Mouse (Mus musculus) heart, embryonic 10.5 days (tissue): ENCODE measurements around the gene N4bp1. TPM values are rescaled to one million over a fixed set of nuclear protein-coding genes. Genes with fewer than 3 reads are reported as not detected.

Source experiments
- DNase-seq: peaks from one replicate; pipeline ENCODE4 v3.0.0-alpha.2; 2017; ENCODE audit warnings: low spot score
- H3K27ac ChIP-seq: fragments of 300-500 bp; sonication (generic); 2 replicates; pipeline ENCODE4 v1.5.1; 2016; ENCODE audit warnings: mild to moderate bottlenecking
- H3K27me3 ChIP-seq: fragments of 300-500 bp; sonication (generic); 2 replicates; pipeline ENCODE4 v1.6.1; 2016; ENCODE audit warnings: mild to moderate bottlenecking; ENCODE audit not compliant: poor library complexity, insufficient read depth, severe bottlenecking
- H3K36me3 ChIP-seq: fragments of 300-500 bp; sonication (generic); 2 replicates; pipeline ENCODE4 v1.6.1; 2016; ENCODE audit warnings: mild to moderate bottlenecking, moderate library complexity
- H3K4me1 ChIP-seq: fragments of 300-500 bp; sonication (generic); 2 replicates; pipeline ENCODE4 v1.6.1; 2016; ENCODE audit warnings: mild to moderate bottlenecking
- H3K4me3 ChIP-seq: fragments of 300-500 bp; sonication (generic); 2 replicates; pipeline ENCODE4 v1.5.1; 2016; ENCODE audit warnings: mild to moderate bottlenecking, moderate library complexity
- H3K9me3 ChIP-seq: fragments of 300-500 bp; sonication (generic); 2 replicates; pipeline ENCODE4 v1.6.1; 2016; ENCODE audit warnings: mild to moderate bottlenecking, moderate library complexity
- WGBS: fragments of 180-500 bp; shearing (Covaris S2); methylation state at CpG from one replicate; pipeline ENCODE4 v1.1.7; 2016; 5-methylcytosine and 5-hydroxymethylcytosine counted together
- polyA plus RNA-seq: library from polyadenylated mRNA; unstranded; fragments of >200 nt; fragmentation: Nextera tagmentation; extraction: Ambion mirVana; gene quantifications from 2 replicates; pipeline ENCODE4 v1.2.1, GENCODE M21; 2016

Gene N4bp1
- polyA plus RNA-seq, 1 experiment from 2014 or later: 9.9 TPM

DNA sequence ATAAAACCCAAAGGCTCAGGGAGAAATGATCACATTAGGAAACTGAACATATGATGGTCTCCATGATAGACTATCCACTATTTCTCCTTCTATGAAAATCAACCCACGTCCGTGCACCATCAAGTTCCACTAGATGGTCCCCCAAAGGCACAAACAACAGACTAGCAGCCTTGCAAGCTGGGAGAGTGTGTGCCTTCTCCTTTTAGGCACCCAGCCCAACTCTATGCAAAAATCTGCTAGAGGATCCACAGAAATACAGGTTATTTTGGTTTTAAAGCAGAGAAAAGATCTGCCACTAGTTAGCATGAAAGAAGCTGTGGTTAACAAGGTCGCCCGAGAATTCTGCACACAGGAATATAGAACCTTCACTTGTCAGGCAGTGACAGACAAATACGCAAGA, 39.2 kb downstream of the N4bp1 start:
- H3K4me1 ChIP-seq: no peaks in the 10 kb centered on the region
- H3K27me3 ChIP-seq: no peaks in the 10 kb centered on the region
- WGBS: 91% methylated on average over 5 of the region's 5 CpGs
- DNase-seq: no peak
- peaks cover 87% of the 10 kb centered on the region for H3K36me3 ChIP-seq
- no peaks in the 10 kb centered on the region for H3K9me3 ChIP-seq
- H3K4me3 ChIP-seq: no peak overlapping the region
- no peak overlapping the region for H3K27ac ChIP-seq

DNA sequence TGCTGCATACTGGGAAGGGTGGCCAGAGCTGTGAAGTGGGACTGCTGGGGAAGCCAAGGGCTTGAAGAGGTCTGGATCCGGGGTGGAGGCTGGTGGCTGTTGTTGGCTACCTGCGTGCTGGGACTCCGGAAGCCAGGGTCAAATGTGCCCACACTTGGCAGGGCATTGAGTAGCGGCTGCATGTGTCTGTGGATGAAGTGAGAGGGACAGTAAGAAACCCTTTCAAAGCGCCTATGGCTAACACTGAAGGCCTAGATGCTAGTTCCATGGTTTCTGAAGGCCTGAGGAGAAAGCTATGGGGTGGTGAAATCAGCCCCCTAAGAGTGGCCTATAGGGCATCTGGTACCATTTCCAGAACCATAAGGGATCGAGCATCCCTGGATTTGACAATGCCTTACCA, 40.2 kb downstream of the N4bp1 start:
- Histone ChIP-seq H3K36me3 (peaks cover 91% of the 10 kb centered on the region), H3K27ac (no peak overlapping the region)
- WGBS: 91% methylated on average over 6 of the region's 6 CpGs

GRCm38 (mm10) chr8:86843896-86844295, 41.2 kb downstream of the N4bp1 start:
- DNase-seq: no peak
- H3K27ac ChIP-seq: no peak overlapping the region
- 68% methylated on average over 8 of the region's 8 CpGs for WGBS
- peaks cover 91% of the 10 kb centered on the region for H3K36me3 ChIP-seq
- H3K4me1 ChIP-seq: no peaks in the 10 kb centered on the region
- no peak overlapping the region for H3K4me3 ChIP-seq
- no peaks in the 10 kb centered on the region for H3K9me3 ChIP-seq
- H3K27me3 ChIP-seq: no peaks in the 10 kb centered on the region

More for the DNA sequence above, 40.2 kb downstream of the N4bp1 start:
- no peak for DNase-seq
- Histone ChIP-seq H3K27me3 (no peaks in the 10 kb centered on the region), H3K9me3 (no peaks in the 10 kb centered on the region), H3K4me1 (no peaks in the 10 kb centered on the region), H3K4me3 (no peak overlapping the region)

GRCm38 (mm10) chr8:86841556-86842309, 43.3 kb downstream of the N4bp1 start:
- Histone ChIP-seq H3K36me3 (peaks cover 71% of the 10 kb centered on the region), H3K27ac (no peak overlapping the region; the same call in 1 of the 2 replicates), H3K4me3 (no peak overlapping the region), H3K27me3 (no peaks in the 10 kb centered on the region), H3K9me3 (no peaks in the 10 kb centered on the region), H3K4me1 (no peaks in the 10 kb centered on the region)
- 90% methylated on average over 8 of the region's 8 CpGs for WGBS
- no peak for DNase-seq

DNA sequence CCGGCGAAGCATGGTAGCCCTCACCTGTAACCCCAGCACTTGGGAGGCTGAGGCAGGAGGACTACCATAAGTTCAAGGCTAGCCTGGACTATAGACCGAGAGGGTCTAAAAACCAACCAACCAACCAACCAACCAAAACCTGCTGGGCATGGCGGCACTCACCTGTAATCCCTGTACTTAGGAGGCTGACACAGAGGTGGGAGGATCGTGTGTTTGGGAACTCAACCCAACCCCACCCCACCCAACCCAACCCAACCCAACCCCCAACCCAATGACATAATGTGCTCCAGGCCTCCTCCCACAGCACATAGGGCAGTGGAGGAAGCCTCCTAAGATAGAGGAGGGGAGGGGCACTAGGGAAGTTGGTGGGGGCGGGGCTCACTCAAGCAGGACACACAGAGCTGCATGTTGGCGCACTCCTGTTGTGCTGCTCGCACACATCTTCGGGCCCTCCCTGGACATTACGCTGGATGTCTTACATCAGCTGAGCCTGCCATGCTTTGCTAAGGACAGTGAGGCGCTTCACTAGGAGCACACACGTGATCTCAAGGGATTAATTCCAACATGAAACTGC, 44.9 kb downstream of the N4bp1 start:
- peaks cover 60% of the 10 kb centered on the region for H3K36me3 ChIP-seq
- H3K4me1 ChIP-seq: peaks cover 5% of the 10 kb centered on the region
- H3K4me3 ChIP-seq: no peak overlapping the region
- H3K27me3 ChIP-seq: no peaks in the 10 kb centered on the region
- DNase-seq: no peak
- H3K27ac ChIP-seq: no peak overlapping the region; the same call in 1 of the 2 replicates
- 89% methylated on average over 12 of the region's 12 CpGs for WGBS
- no peaks in the 10 kb centered on the region for H3K9me3 ChIP-seq

GRCm38 (mm10) chr8:86838707-86839438, 46.2 kb downstream of the N4bp1 start:
- no peak for DNase-seq
- H3K4me3 ChIP-seq: no peak overlapping the region
- WGBS: 95% methylated on average over 6 of the region's 6 CpGs
- no peaks in the 10 kb centered on the region for H3K9me3 ChIP-seq
- H3K27ac ChIP-seq: no peak overlapping the region
- peaks cover 49% of the 10 kb centered on the region for H3K36me3 ChIP-seq
- H3K4me1 ChIP-seq: peaks cover 16% of the 10 kb centered on the region
- H3K27me3 ChIP-seq: no peaks in the 10 kb centered on the region

GRCm38 (mm10) chr8:86837234-86837633, 47.8 kb downstream of the N4bp1 start:
- 79% methylated on average over 2 of the region's 2 CpGs for WGBS
- H3K27me3 ChIP-seq: no peaks in the 10 kb centered on the region
- H3K9me3 ChIP-seq: no peaks in the 10 kb centered on the region
- peaks cover 32% of the 10 kb centered on the region for H3K36me3 ChIP-seq
- H3K4me1 ChIP-seq: peaks cover 16% of the 10 kb centered on the region
- no peak for DNase-seq
- H3K4me3 ChIP-seq: no peak overlapping the region
- no peak overlapping the region for H3K27ac ChIP-seq

DNA sequence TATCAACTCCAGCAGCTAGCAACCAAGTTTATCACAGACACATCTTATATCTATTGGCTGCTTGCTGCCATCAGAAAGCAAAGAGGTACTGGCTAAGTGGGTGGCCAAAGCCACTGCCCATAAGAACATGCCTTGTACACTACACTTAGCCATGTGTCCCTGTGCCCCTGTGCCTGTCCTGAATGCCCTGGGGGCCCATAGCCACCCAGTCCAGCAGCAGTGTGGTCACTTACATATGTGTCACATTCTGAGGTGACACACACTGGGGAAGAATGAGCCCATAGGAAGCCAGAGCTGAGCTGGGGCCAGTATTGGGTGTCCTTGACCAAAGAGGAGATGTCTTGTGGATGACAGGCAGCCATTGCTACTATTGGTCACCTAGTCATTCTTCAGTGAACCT, 49.2 kb downstream of the N4bp1 start:
- H3K27ac ChIP-seq: peak overlapping the region; percentile 14; the same call in 1 of the 2 replicates
- no peak overlapping the region for H3K4me3 ChIP-seq
- DNase-seq: no peak
- no peaks in the 10 kb centered on the region for H3K27me3 ChIP-seq
- no peaks in the 10 kb centered on the region for H3K9me3 ChIP-seq
- H3K4me1 ChIP-seq: peaks cover 16% of the 10 kb centered on the region
- peaks cover 20% of the 10 kb centered on the region for H3K36me3 ChIP-seq

GRCm38 (mm10) chr8:86834496-86835260, 50.4 kb downstream of the N4bp1 start:
- Histone ChIP-seq H3K4me3 (no peak overlapping the region), H3K4me1 (peaks cover 16% of the 10 kb centered on the region), H3K27me3 (no peaks in the 10 kb centered on the region), H3K9me3 (no peaks in the 10 kb centered on the region), H3K27ac (peak overlapping the region; percentile 10; the same call in 1 of the 2 replicates), H3K36me3 (peaks cover 9% of the 10 kb centered on the region; the same call in 1 of the 2 replicates)
- peak; percentile 81 for DNase-seq
- WGBS: 61% methylated on average over 8 of the region's 8 CpGs

GRCm38 (mm10) chr8:86833937-86834336, 51.1 kb downstream of the N4bp1 start:
- DNase-seq: no peak
- H3K27ac ChIP-seq: peak overlapping the region; percentile 10; the same call in 1 of the 2 replicates
- peaks cover 16% of the 10 kb centered on the region for H3K4me1 ChIP-seq
- no peaks in the 10 kb centered on the region for H3K27me3 ChIP-seq
- H3K4me3 ChIP-seq: no peak overlapping the region
- 88% methylated on average over 1 of the region's 1 CpGs for WGBS
- H3K36me3 ChIP-seq: 0 out of 2 replicates have a peak, but pooled peaks cover 2% of the 10 kb centered on the region
- H3K9me3 ChIP-seq: no peaks in the 10 kb centered on the region

DNA sequence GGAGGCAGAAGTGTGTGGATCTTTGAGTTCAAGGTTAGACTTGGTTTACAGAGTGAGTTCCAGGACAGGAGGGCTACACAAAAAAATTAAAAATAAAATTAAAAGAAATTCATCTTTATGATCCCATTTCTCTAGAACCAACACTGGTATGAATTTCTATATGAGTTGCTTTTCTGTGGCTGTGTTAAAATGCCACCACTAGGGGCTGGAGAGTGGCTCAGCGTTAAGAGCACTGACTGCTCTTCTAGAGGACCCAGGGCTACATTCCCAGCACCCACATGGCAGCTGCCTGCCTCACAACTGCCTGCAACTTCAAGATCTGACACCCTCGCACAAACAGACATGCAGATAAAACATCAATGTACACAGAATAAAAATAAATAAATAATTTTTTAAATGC, 56.1 kb downstream of the N4bp1 start:
- Histone ChIP-seq H3K4me3 (no peak overlapping the region), H3K4me1 (no peaks in the 10 kb centered on the region), H3K9me3 (no peaks in the 10 kb centered on the region), H3K27me3 (no peaks in the 10 kb centered on the region), H3K27ac (no peak overlapping the region), H3K36me3 (no peaks in the 10 kb centered on the region)
- WGBS: 64% methylated on average over 2 of the region's 2 CpGs
- DNase-seq: no peak

DNA sequence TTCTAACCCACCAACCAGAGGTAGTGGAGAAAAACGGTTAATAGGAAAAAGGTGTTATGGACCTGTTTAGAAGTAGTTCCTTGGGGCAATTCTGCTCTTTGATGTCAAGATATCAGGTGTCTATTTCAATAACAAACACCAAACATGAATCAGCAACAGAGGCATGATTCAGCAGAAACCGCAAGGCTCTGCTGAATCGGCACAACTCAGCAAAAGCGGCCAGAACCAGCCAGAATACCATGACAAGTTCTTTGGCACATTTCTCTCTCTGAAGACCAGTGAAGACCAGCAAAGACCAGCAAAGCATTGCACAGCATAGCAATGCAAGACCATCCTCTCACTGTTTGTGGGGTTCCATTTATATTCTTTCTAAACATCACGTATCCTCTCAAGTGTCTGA, 57.9 kb downstream of the N4bp1 start:
- Histone ChIP-seq H3K9me3 (no peaks in the 10 kb centered on the region), H3K4me3 (no peak overlapping the region), H3K27me3 (no peaks in the 10 kb centered on the region), H3K4me1 (no peaks in the 10 kb centered on the region), H3K27ac (no peak overlapping the region), H3K36me3 (no peaks in the 10 kb centered on the region)
- no peak for DNase-seq
- 91% methylated on average over 5 of the region's 5 CpGs for WGBS
